Mouse (Mus musculus) embryo, embryonic 11 days (tissue): ENCODE measurements at regions not wholly inside any gene's neighbourhood (a gene's known extent, or its start where the extent isn't known, plus 50 kb on each side); places are given as distances from the start of the nearest gene placed in this dataset.

Experiments
- DNase-seq: peaks from one replicate; pipeline ENCODE4 v3.0.0-alpha.2; 2015

GRCm38 (mm10) chr15:25536451-25537334, 85.6 kb upstream of the Myo10 start:
- no peak for DNase-seq

- DNase-seq = peak; percentile 25
Measured at GRCm38 (mm10) chr15:25539344-25540176, 82.8 kb upstream of the Myo10 start.

GRCm38 (mm10) chr15:25542382-25542781, 79.9 kb upstream of the Myo10 start:
- no peak for DNase-seq

DNA sequence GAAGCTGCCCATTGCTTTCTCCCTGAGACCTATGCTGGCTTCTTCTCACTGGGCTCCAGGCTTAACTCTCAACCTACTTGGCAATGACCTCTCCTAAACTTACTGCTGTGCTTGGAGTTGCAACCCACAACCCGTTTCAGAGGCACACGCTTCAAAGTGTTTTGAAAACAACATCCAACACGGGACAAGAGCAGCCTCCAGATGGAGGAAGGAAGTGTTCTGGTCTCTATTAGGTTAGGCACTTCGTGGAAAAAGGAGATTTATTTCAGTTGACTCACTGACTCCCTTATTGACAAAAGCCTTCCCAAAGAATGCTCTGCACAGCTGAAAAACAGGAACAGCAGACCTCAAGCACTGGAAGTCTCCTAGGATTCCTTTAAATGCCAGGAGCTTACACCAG, 76.1 kb upstream of the Myo10 start:
- no peak for DNase-seq

GRCm38 (mm10) chr15:25550269-25551054, 71.9 kb upstream of the Myo10 start:
- DNase-seq = no peak

GRCm38 (mm10) chr15:25554945-25555344, 67.4 kb upstream of the Myo10 start:
- no peak for DNase-seq

GRCm38 (mm10) chr15:25555852-25556251, 66.5 kb upstream of the Myo10 start:
- DNase-seq = no peak

- no peak for DNase-seq
Measured at GRCm38 (mm10) chr15:25557566-25557965, 64.8 kb upstream of the Myo10 start.

DNA sequence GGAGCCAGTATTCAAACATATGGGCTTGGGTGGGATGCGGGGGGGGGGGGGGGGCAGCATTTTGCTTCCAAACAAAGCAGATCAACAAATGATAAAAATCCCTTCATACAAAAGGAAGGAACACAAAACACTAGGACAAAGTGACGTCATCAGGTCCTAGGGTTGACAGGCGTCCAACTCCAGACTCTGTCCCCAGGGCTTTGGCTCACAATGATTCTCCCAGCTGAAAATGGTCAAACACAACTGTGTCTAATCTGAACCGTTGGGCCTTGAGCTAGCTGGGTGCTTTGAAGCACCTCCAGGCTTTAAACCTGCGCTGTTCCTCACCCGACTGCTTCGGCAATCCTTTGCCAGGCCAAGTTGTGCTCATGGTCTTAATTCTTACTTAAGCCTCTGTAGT, 64.1 kb upstream of the Myo10 start:
- no peak for DNase-seq

DNA sequence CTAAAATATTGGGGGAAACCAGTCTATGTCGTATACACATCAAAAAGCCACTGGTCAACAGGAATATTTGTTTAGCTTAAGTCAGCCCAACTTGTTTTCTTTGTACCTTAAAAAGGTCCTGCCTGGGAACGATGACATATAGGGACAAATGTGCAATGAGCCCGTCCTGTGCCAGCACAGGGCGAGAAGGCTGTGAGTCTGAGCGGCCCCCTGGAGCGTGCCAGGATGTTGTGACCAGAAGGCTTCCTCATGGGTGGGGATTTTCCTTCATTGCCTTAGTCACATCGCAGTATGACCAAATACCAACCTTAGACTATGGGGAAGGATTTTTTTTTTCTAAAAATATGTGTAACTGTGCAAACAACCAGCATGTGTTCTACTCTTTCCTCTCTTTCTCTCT, 58.7 kb upstream of the Myo10 start:
- DNase-seq = no peak

- no peak for DNase-seq
Measured at GRCm38 (mm10) chr15:25572495-25572894, 49.8 kb upstream of the Myo10 start.
